ENCODE assay signal across 27 mouse cellular contexts in genomic region chr17:70172500-70173036, GRCm38 (mm10).
A peak's percentile ranks its signal among the peaks of the same experiment; 100 is the strongest.
DNase-seq lines count a peak whose midpoint lies in the region; TF ChIP-seq lines count a peak whose summit lies in the region.
"Had no signal": no experiment of that assay in that cellular context is flagged by ENCODE, and none has a peak within 500 bp of the region (broad histone marks: within the 10 kb centered on the region; RNA-seq: fewer than 3 reads in every experiment).

No protein-coding gene starts in this region.

- H3K27me3 ChIP-seq in C2C12 (ENCODE audit: control insufficient read depth, insufficient read depth, insufficient read length), result no peaks in the 10 kb centered on the region
- H3K27me3 ChIP-seq: embryonic facial prominence, embryonic 13.5 days; forebrain, embryonic 13.5 days; intestine, embryonic 15.5 days; limb, embryonic 12.5 days; liver, embryonic 15.5 days; midbrain, embryonic 13.5 days had no signal

- no peak for TF ChIP-seq CTCF in layer of hippocampus, adult 2 months (conservative IDR thresholded peaks at IDR 0.05)
- TF ChIP-seq CTCF in C2C12 (IDR thresholded peaks at IDR 0.05; ENCODE audit: control insufficient read depth, insufficient read depth, insufficient read length), result no peak

- 0 out of 2 replicates have a peak overlapping the region, but pooled peaks have one; percentile 3 for H3K27ac ChIP-seq in layer of hippocampus, adult 2 months
- H3K27ac ChIP-seq: embryonic facial prominence, embryonic 13.5 days; forebrain, embryonic 13.5 days; intestine, embryonic 15.5 days; limb, embryonic 12.5 days; liver, embryonic 15.5 days; midbrain, embryonic 13.5 days had no signal

- H3K36me3 ChIP-seq in C2C12 (ENCODE audit: control insufficient read depth, insufficient read depth), result no peaks in the 10 kb centered on the region
- H3K36me3 ChIP-seq: embryonic facial prominence, embryonic 13.5 days; intestine, embryonic 15.5 days; limb, embryonic 12.5 days; liver, embryonic 15.5 days; midbrain, embryonic 13.5 days had no signal

- H3K79me2 ChIP-seq in C2C12 (ENCODE audit: control insufficient read depth, insufficient read depth), result no peaks in the 10 kb centered on the region

- intact Hi-C loops in heart, postnatal 36 days (cut with DNase I), result no loop called here
- intact Hi-C loops in left cerebral cortex, postnatal 10 days (cut with DNase I), result no loop called here

- peak; percentile 4 for DNase-seq in adrenal gland, postnatal 14 days
- DNase-seq in adrenal gland, postnatal 36 days, result no peak
- DNase-seq in layer of hippocampus, adult 2 months (ENCODE audit: low spot score in 2 of 2), result no peak
- DNase-seq in layer of hippocampus, postnatal 14 days (ENCODE audit: low spot score in 2 of 2), result no peak
- peak; percentile 7 for DNase-seq in mesoderm, embryonic 11.5 days (ENCODE audit: low read depth, low spot score)
- DNase-seq in heart, postnatal 36 days, result no peak
- no peak for DNase-seq in left cerebral cortex, postnatal 10 days (ENCODE audit: extremely low spot score in 1 of 2, low spot score in 2 of 2)
- DNase-seq: cerebellum, adult 11-12 months; cerebellum, adult 9-11 months; embryo, embryonic 11 days; gastrocnemius, postnatal 36 days; heart, adult 18-20 months; heart, postnatal 4 days; kidney, adult 2 months; kidney, postnatal 36 days; layer of hippocampus, postnatal 36 days; lung, embryonic 14.5 days; thymus, adult 2 months; thymus, postnatal 36 days had no signal

- no peak overlapping the region for H3K4me3 ChIP-seq in layer of hippocampus, adult 2 months
- H3K4me3 ChIP-seq in C2C12 (ENCODE audit: insufficient read depth, poor library complexity, severe bottlenecking), result no peak overlapping the region
- H3K4me3 ChIP-seq: embryonic facial prominence, embryonic 13.5 days; erythroblast, embryonic 14.5 days; forebrain, embryonic 13.5 days; intestine, embryonic 15.5 days; limb, embryonic 12.5 days; liver, embryonic 15.5 days; midbrain, embryonic 13.5 days had no signal

- no peaks in the 10 kb centered on the region for H3K79me3 ChIP-seq in C2C12 (ENCODE audit: low read depth)

- no peak overlapping the region for H3ac ChIP-seq in C2C12 (ENCODE audit: control insufficient read depth, insufficient read length, low read depth)

TF ChIP-seq in C2C12, 6 proteins besides CTCF, POLR2A, EP300 and RAD21:
- no peak for TF ChIP-seq MAX (IDR thresholded peaks at IDR 0.05)
- TF ChIP-seq MYOG (IDR thresholded peaks at IDR 0.05; ENCODE audit: control insufficient read depth, extremely low read depth, insufficient read length), result no peak
- peak; percentile 94 for TF ChIP-seq MYOD1 (IDR thresholded peaks at IDR 0.05; ENCODE audit: control insufficient read depth, insufficient read length, low read depth)

Comparison
In these comparisons a context has a peak if more than half of its experiments do, and no peak if none do; other contexts are left out.
1. DNase-seq: peak in adrenal gland, postnatal 14 days (single experiment) and mesoderm, embryonic 11.5 days (single experiment); none in adrenal gland, postnatal 36 days (0 of 2), layer of hippocampus, adult 2 months (0 of 2), layer of hippocampus, postnatal 14 days (0 of 2), heart, postnatal 36 days (0 of 2) and left cerebral cortex, postnatal 10 days (0 of 2).